Mouse (Mus musculus): Measurements from ENCODE around the gene Gm10518. TPM values are rescaled to one million over a fixed set of nuclear protein-coding genes. Genes with fewer than 3 reads are reported as not detected.
A peak's percentile ranks its signal among the peaks of the same experiment; 100 is the strongest.

Gm10518 gene
- polyA plus RNA-seq, 1 experiment from 2014 or later, result 0.24 TPM

GRCm38 (mm10) chr1:179835753-179836425 lies 32.7 kb downstream of the Gm10518 start:
- no peaks in the 10 kb centered on the region; the same call in 1 of the 2 replicates for H3K9me3 ChIP-seq (replicated peaks)
- H3K4me3 ChIP-seq (replicated peaks), result no peak overlapping the region
- H3K27ac ChIP-seq, result peak overlapping the region; percentile 54; the same call in 1 of the 2 replicates
- H3K27me3 ChIP-seq, result no peaks in the 10 kb centered on the region
- WGBS (ENCODE audit: insufficient replicate concordance), result 24% methylated on average over 1 of the region's 1 CpGs
- peaks cover 36% of the 10 kb centered on the region for H3K4me1 ChIP-seq (replicated peaks)
- H3K9ac ChIP-seq, result no peak overlapping the region
- DNase-seq (no peak), ATAC-seq (ENCODE audit: low read depth) (peak; percentile 21; the same call in 1 of the 2 replicates)
- H3K36me3 ChIP-seq, result 0 out of 2 replicates have a peak, but pooled peaks cover 3% of the 10 kb centered on the region
- H3K4me2 ChIP-seq, result no peak overlapping the region

GRCm38 (mm10) chr1:179836426-179837404 lies 33.5 kb downstream of the Gm10518 start:
- peak; percentile 55 for ATAC-seq (ENCODE audit: low read depth)
- 53% methylated on average over 7 of the region's 7 CpGs for WGBS (ENCODE audit: insufficient replicate concordance)
- Histone ChIP-seq H3K27me3 (no peaks in the 10 kb centered on the region), H3K4me1 (replicated peaks) (peaks cover 31% of the 10 kb centered on the region), H3K36me3 (0 out of 2 replicates have a peak, but pooled peaks cover 3% of the 10 kb centered on the region), H3K4me3 (replicated peaks) (no peak overlapping the region), H3K27ac (peak overlapping the region; percentile 15), H3K9ac (no peak overlapping the region), H3K9me3 (replicated peaks) (no peaks in the 10 kb centered on the region; the same call in 1 of the 2 replicates), H3K4me2 (no peak overlapping the region)
- no peak for DNase-seq

- no peaks in the 10 kb centered on the region for H3K9me3 ChIP-seq (replicated peaks)
- no peak overlapping the region for H3K9ac ChIP-seq
- H3K36me3 ChIP-seq, result no peaks in the 10 kb centered on the region
- 63% methylated on average over 7 of the region's 7 CpGs for WGBS (ENCODE audit: insufficient replicate concordance)
- no peak for DNase-seq
- no peak overlapping the region for H3K27ac ChIP-seq
- H3K4me2 ChIP-seq, result no peak overlapping the region
- peaks cover 10% of the 10 kb centered on the region for H3K4me1 ChIP-seq (replicated peaks)
- no peaks in the 10 kb centered on the region for H3K27me3 ChIP-seq
- ATAC-seq (ENCODE audit: low read depth), result no peak
- no peak overlapping the region for H3K4me3 ChIP-seq (replicated peaks)
Measured at GRCm38 (mm10) chr1:179842568-179842967, 39.4 kb downstream of the Gm10518 start.

GRCm38 (mm10) chr1:179843981-179844380 lies 40.8 kb downstream of the Gm10518 start:
- no peak overlapping the region for H3K27ac ChIP-seq
- H3K4me2 ChIP-seq, result no peak overlapping the region
- no peak overlapping the region for H3K4me3 ChIP-seq (replicated peaks)
- ATAC-seq (ENCODE audit: low read depth), result no peak
- no peaks in the 10 kb centered on the region for H3K27me3 ChIP-seq
- peaks cover 21% of the 10 kb centered on the region for H3K4me1 ChIP-seq (replicated peaks)
- H3K9me3 ChIP-seq (replicated peaks), result no peaks in the 10 kb centered on the region
- H3K9ac ChIP-seq, result no peak overlapping the region
- H3K36me3 ChIP-seq, result no peaks in the 10 kb centered on the region
- whole genome bisulfite sequencing (ENCODE audit: insufficient replicate concordance), result 62% methylated on average over 3 of the region's 3 CpGs
- DNase-seq, result no peak

- Histone ChIP-seq H3K27ac (no peak overlapping the region), H3K4me3 (replicated peaks) (no peak overlapping the region), H3K4me1 (replicated peaks) (peaks cover 21% of the 10 kb centered on the region), H3K9ac (no peak overlapping the region), H3K4me2 (no peak overlapping the region), H3K36me3 (no peaks in the 10 kb centered on the region), H3K27me3 (no peaks in the 10 kb centered on the region), H3K9me3 (replicated peaks) (no peaks in the 10 kb centered on the region)
- ATAC-seq (ENCODE audit: low read depth) (peak; percentile 86), DNase-seq (peak; percentile 67)
- WGBS (ENCODE audit: insufficient replicate concordance), result 8% methylated on average over 5 of the region's 5 CpGs
Measured at GRCm38 (mm10) chr1:179844894-179845293, 41.7 kb downstream of the Gm10518 start.

GRCm38 (mm10) chr1:179845832-179846499 lies 42.8 kb downstream of the Gm10518 start:
- H3K9ac ChIP-seq, result no peak overlapping the region
- H3K4me1 ChIP-seq (replicated peaks), result peaks cover 21% of the 10 kb centered on the region
- no peak for DNase-seq
- H3K4me2 ChIP-seq, result no peak overlapping the region
- no peak overlapping the region for H3K27ac ChIP-seq
- ATAC-seq (ENCODE audit: low read depth), result no peak
- H3K4me3 ChIP-seq (replicated peaks), result no peak overlapping the region
- no peaks in the 10 kb centered on the region for H3K36me3 ChIP-seq
- no peaks in the 10 kb centered on the region for H3K9me3 ChIP-seq (replicated peaks)
- WGBS (ENCODE audit: insufficient replicate concordance), result 73% methylated on average over 16 of the region's 16 CpGs
- no peaks in the 10 kb centered on the region for H3K27me3 ChIP-seq

- ATAC-seq (ENCODE audit: low read depth), result no peak
- Histone ChIP-seq H3K9ac (peak overlapping the region; percentile 61; the same call in 1 of the 2 replicates), H3K4me1 (replicated peaks) (peaks cover 21% of the 10 kb centered on the region), H3K36me3 (no peaks in the 10 kb centered on the region), H3K4me3 (replicated peaks) (no peak overlapping the region), H3K27ac (no peak overlapping the region), H3K4me2 (peak overlapping the region; percentile 68), H3K27me3 (no peaks in the 10 kb centered on the region), H3K9me3 (replicated peaks) (no peaks in the 10 kb centered on the region)
- WGBS (ENCODE audit: insufficient replicate concordance), result 42% methylated on average over 7 of the region's 7 CpGs
- no peak for DNase-seq
Measured at GRCm38 (mm10) chr1:179847173-179847572, 44.0 kb downstream of the Gm10518 start.

GRCm38 (mm10) chr1:179847759-179848389 lies 44.7 kb downstream of the Gm10518 start:
- peak overlapping the region; percentile 52 for H3K4me3 ChIP-seq (replicated peaks)
- H3K4me1 ChIP-seq (replicated peaks), result peaks cover 21% of the 10 kb centered on the region
- no peaks in the 10 kb centered on the region for H3K36me3 ChIP-seq
- 10% methylated on average over 20 of the region's 20 CpGs for WGBS (ENCODE audit: insufficient replicate concordance)
- H3K4me2 ChIP-seq, result peak overlapping the region; percentile 68
- no peaks in the 10 kb centered on the region for H3K9me3 ChIP-seq (replicated peaks)
- 0 out of 2 replicates have a peak overlapping the region, but pooled peaks have one; percentile 11 for H3K27ac ChIP-seq
- H3K9ac ChIP-seq, result peak overlapping the region; percentile 61
- H3K27me3 ChIP-seq, result no peaks in the 10 kb centered on the region
- ATAC-seq (ENCODE audit: low read depth) (peak; percentile 46; the same call in 1 of the 2 replicates), DNase-seq (peak; percentile 68)

GRCm38 (mm10) chr1:179853421-179853820 lies 50.2 kb downstream of the Gm10518 start:
- Histone ChIP-seq H3K9me3 (replicated peaks) (no peaks in the 10 kb centered on the region), H3K4me2 (peak overlapping the region; percentile 46), H3K4me3 (replicated peaks) (0 out of 2 replicates have a peak overlapping the region, but pooled peaks have one; percentile 1), H3K27ac (peak overlapping the region; percentile 84), H3K36me3 (no peaks in the 10 kb centered on the region), H3K4me1 (replicated peaks) (peaks cover 33% of the 10 kb centered on the region), H3K27me3 (no peaks in the 10 kb centered on the region), H3K9ac (peak overlapping the region; percentile 41)
- peak; percentile 19; the same call in 1 of the 2 replicates for ATAC-seq (ENCODE audit: low read depth)
- 25% methylated on average over 4 of the region's 4 CpGs for WGBS (ENCODE audit: insufficient replicate concordance)
- DNase-seq, result peak; percentile 56
